Mouse (Mus musculus) Muller cell, postnatal 12 days (primary cell): ENCODE measurements around the gene Fbxo5.

Experiments
- DNase-seq: peaks from one replicate; pipeline ENCODE4 v3.0.0-alpha.2; 2015; ENCODE audit errors: inconsistent ontology term

The Fbxo5 gene

DNA sequence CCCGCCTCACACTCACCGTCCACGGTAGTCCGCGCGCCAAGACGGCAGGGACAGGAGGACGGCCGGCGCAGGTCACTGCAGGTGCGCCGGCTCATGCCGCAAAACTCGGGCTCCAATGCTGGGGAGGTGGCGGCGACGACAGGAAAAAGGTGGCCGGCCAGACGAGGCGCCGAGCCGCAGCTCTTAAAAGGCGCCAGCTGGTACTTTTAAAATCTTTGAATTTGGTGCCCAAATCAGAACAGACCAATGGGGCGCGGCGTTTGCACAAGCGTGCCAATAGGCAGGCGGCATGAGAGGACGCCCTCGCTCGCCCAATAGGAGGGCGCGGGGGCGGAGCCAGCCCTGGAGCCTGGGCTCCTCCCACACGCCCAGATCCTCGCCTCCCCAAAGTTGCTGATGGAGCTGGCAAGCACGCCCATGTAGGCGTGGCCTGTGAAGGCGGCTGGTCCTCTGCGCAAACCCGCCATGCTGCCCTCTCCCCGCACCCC is at the start of gene Fbxo5:
TSS of gene Fbxo5 (minus strand) at position 358 of the 488 bp plus-strand sequence.
- DNase-seq: peak; percentile 99

- DNase-seq: peak; percentile 81
Measured at GRCm38 (mm10) chr10:5853290-5853868, 48.0 kb upstream of the Fbxo5 start.

DNA sequence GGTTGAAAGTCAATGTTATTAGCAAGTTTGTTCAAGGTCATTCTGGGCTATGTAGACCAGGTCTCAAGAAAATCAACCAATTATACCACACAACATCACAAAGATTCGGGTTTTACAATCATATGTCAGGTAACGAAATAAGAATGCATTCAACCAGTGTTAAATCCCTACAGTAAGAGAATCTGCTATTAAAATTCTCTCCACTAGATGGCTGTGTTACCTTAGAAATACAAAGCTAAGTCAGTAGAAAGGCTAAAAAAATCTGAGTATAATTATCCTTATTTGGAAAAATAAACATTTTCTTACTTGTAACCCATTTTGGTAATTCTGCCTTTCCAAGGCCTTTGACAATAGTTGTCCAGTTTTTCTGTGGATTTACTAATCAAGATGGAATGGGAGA is 41.5 kb upstream of the Fbxo5 start:
- DNase-seq: peak; percentile 20

- peak; percentile 12 for DNase-seq
Measured at GRCm38 (mm10) chr10:5841369-5841768, 36.0 kb upstream of the Fbxo5 start.

DNA sequence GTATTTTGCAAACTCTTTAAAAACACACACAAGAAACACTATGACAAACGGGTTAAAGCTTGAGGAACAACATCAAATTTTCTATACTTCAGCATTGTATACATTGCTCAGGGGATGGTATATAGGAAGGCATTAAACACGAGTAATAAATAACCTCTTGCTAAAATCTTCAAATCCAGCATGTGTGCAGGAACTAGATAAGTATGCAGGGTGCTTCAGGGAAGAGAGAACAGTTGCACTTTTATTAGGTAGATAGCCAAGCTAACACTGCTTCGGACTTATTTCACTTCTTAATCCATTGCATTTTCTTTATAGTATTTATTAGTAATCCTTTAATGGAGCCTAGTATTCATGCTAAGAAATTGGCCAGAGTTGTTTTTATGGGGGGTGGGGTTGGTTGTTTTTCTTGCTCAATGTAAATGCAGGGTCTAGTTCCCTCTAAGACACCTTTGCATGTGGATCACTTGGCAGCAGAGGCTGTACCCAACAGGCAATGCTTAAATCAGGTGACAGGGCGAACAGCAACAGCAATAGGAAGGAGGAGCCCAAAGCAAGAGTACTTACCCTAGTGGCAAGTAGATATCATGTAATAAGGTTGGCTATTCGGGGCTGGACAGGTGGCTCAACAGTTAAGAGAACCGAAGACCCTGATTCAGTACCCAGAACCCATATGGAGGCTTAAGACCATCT is 21.1 kb upstream of the Fbxo5 start:
- no peak for DNase-seq

DNA sequence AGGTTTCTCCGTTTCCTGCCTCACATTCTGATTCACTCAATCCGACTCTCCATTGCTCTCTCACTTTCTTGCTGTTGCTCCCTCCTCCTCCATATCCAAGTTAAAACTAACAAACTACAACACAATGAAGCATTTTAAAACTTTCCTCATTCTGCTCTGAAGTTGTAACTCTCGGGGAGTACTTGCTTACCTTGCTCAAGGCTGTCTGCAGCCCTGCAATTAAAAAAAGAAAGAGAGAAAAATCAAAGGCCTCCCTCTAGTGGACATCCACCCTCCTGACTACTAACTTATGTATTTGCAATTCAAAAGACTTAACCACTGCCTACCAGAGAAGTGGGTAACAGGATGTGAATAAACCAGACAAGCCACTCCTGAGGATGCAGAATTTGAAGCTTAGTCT is 19.4 kb upstream of the Fbxo5 start:
- DNase-seq: peak; percentile 70

GRCm38 (mm10) chr10:5823740-5824491 is 18.5 kb upstream of the Fbxo5 start, which contains the start of gene Mtrf1l:
TSS of gene Mtrf1l (minus strand) at chr10:5823910.
- peak; percentile 99 for DNase-seq

- no peak for DNase-seq
Measured at GRCm38 (mm10) chr10:5823291-5823739, 17.9 kb upstream of the Fbxo5 start.

GRCm38 (mm10) chr10:5818772-5819171 is 13.4 kb upstream of the Fbxo5 start:
- DNase-seq: no peak

GRCm38 (mm10) chr10:5815968-5816367 is 10.6 kb upstream of the Fbxo5 start:
- DNase-seq: no peak

DNA sequence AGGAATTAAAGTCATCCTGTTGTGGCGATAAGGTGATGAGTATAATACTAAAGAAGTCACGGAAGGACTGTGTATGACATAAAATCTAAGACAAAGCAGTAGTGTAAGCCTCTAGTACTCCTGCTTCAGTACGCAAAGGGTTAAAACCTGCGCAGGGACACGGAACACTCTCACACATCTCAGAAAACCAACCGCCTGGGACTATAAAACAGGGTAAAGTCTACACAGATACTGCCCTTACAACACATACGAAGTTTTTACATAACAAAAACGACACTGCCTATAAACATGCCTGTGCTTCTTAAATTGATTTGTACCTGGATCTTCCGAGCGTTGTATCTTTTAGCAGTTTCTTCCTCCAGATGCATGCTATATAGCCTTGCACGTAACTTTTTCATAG is 8.3 kb upstream of the Fbxo5 start:
- DNase-seq: no peak

GRCm38 (mm10) chr10:5807683-5808082 is 2.3 kb upstream of the Fbxo5 start:
- DNase-seq: no peak

GRCm38 (mm10) chr10:5806996-5807395 is 1.6 kb upstream of the Fbxo5 start:
- DNase-seq: no peak

DNA sequence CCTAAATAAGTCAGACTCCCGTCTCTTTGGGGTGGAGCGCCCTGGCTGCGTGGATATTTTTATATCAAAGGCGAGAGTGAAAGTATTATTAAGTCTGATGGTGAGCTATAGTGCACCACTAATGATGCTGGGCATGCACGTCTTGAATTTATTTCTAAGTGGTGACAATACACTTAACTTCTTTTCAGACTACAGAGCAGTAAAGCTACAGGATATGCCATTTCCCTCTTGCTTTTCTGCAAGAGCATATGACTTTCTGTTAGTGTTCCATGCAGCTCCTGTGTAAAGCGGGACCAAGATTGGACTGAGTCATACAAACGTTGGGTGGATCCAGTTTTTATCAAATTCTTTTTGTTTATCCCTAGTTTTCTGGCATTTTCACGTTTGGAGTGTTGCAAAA is 1.0 kb upstream of the Fbxo5 start:
- no peak for DNase-seq

DNA sequence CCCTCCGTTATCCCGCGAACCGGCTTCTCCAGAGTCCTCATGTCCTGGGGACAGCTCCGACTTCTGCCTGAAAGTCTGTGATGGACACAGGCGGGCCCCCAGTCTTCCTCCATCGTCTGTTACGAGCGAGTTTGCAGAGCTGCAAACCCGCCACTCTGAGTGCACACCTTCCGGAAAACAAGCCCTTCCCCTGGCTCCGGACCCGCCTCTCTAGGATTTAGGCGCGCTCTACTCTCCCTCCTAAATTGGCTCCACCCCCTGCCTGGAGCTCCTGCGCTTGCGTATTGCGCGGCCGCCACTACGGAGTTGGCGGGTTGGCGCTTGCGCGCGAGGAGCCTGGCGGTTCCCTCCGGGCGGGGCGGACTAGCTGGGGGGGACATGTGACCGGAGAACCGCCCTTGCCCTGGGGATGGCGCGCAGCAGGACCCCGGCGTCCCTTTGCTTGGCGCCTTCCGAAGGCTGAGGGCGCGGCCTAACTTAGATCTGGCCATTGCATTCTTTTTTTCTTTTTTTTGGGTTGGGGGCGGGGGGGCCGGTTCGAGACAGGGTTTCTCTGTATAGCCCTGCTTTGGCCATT is 419 bp upstream of the Fbxo5 start:
- peak; percentile 99 for DNase-seq

- DNase-seq: no peak
Measured at GRCm38 (mm10) chr10:5804691-5805156, 676 bp downstream of the Fbxo5 start.

DNA sequence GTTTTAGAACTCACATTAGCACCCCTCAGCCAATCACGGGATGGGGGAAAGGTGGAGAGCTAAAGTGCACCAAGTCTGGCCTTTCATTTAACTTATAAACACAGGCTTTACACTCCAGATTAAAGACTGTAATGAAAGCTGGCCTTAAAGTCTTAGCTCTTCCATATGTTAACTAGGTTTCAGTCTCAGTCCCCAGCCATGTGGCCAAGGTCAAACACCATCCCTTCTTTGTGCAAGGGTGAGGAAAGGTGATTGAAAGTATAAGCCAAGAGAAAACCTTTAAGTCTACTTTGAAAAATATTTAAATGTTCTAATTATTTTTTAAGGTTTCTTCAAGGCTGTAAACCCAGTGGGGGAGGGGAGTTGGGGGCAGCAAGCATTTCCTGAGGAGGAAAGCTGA is 1.7 kb downstream of the Fbxo5 start:
- no peak for DNase-seq

- no peak for DNase-seq
Measured at GRCm38 (mm10) chr10:5802866-5803265, 2.5 kb downstream of the Fbxo5 start.

DNA sequence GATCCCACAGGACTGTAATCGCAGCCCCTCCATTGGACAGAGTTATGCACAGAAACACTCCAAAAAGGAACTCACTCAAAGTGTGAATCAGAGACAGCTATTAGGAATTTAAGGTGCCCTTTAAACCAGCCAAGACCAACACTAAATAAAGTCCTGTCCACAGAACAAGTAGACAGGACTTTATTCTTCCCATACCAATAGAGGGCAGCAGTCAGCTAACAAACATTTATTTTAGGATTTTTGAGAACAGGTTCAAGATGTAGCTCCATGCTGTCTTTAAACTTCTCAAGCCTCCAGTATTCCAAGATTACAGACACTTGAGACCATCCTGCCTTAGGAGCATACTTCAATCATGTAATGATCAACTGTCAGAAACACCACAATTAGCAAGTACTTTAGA is 4.9 kb downstream of the Fbxo5 start:
- no peak for DNase-seq

DNA sequence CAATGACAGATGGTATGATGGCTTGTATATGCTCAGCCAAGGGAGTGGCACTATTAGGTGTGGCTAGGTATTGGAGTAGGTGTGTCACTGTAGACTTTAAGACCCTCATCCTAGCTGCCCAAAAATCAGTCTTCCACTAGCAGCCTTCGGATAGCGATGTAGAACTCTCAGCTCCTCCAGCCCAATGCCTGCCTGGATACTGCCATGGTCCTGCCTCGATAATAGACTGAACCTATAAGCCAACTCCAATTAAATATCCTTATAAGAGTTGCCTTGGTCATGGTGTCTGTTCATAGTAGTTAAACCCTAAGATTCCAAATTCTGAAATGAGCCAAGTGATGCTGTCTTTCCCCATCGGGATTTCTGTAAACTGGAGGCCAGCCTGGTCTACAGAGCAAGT is 7.3 kb downstream of the Fbxo5 start:
- DNase-seq: no peak

DNA sequence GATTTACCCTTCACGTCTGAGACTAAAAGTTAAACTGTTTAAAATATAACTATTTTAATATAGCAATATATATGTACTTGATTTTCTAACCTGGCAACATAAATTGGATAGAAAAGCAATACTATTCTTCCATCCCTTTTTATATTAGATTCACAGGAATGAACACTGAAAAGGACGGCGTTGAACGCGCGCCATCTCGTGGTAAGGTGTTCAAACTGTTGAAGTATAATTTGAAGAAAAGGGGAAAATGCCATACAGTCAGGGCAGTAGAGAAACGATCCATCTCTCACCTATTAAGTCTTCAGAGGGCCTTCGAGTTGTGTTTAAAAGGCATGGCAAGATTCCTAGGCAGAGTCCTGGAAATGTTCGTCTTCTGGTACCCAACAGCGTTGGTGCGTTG is 14.7 kb downstream of the Fbxo5 start:
- DNase-seq: peak; percentile 32

DNA sequence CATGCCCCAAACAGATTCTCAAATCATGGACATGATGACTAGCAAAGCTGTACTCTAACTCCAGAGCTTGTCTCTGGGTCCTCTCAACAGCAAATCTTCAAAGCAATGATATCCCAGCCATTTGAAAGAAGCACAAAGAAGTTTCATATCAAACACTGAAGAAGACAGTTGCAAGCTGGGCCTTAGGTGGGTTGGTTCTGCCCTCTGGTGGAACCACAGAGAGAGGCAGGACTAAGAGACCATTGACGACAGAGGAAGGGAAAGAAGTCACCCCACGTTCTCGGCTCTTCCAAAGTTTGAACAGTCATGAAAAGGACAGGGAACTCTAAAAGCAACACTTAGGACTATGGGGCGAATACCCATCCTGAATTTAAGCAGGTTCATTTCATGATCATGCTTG is 18.5 kb downstream of the Fbxo5 start:
- DNase-seq: no peak
